Mouse (Mus musculus) cortical plate, adult 2 months (tissue): ENCODE measurements at regions not wholly inside any gene's neighbourhood (a gene's known extent, or its start where the extent isn't known, plus 50 kb on each side); places are given as distances from the start of the nearest gene placed in this dataset.
A peak's percentile ranks its signal among the peaks of the same experiment; 100 is the strongest.

Experiments
- H3K27ac ChIP-seq: fragments of 200-500 bp; 2 replicates; pipeline ENCODE4 v1.5.1; 2012; ENCODE audit warnings: low read length, control low read depth, inconsistent platforms; ENCODE audit not compliant: insufficient read depth
- H3K4me1 ChIP-seq: fragments of 200-500 bp; 2 replicates; pipeline ENCODE4 v1.6.1; 2011; ENCODE audit warnings: low read length; ENCODE audit not compliant: control insufficient read depth, insufficient read depth
- H3K4me3 ChIP-seq: fragments of 200-500 bp; 2 replicates; pipeline ENCODE4 v1.5.1; 2011; ENCODE audit warnings: mild to moderate bottlenecking, low read length, control low read depth; ENCODE audit not compliant: insufficient read depth
- CTCF ChIP-seq: fragments of 200-500 bp; IDR thresholded peaks from 2 replicates; pipeline ENCODE4 v1.5.1; 2011; ENCODE audit warnings: mild to moderate bottlenecking, control low read depth, low read length; ENCODE audit not compliant: insufficient read depth; ENCODE audit errors: extremely low read depth
- POLR2A ChIP-seq: fragments of 200-500 bp; IDR thresholded peaks from 2 replicates; pipeline ENCODE4 v1.6.1; 2011; ENCODE audit warnings: mild to moderate bottlenecking, low read length, control low read depth; ENCODE audit not compliant: insufficient read depth; ENCODE audit errors: extremely low read depth

GRCm38 (mm10) chr3:4744003-4744402, 1006.6 kb upstream of the Gm8797 start:
- Histone ChIP-seq H3K4me1 (no peaks in the 10 kb centered on the region), H3K4me3 (no peak overlapping the region), H3K27ac (no peak overlapping the region)
- no peak for TF ChIP-seq CTCF
- TF ChIP-seq POLR2A = no peak

- H3K4me3 ChIP-seq = no peak overlapping the region
- H3K27ac ChIP-seq = no peak overlapping the region
- no peaks in the 10 kb centered on the region for H3K4me1 ChIP-seq
- TF ChIP-seq POLR2A = no peak
- TF ChIP-seq CTCF = no peak
Measured at GRCm38 (mm10) chr3:4744611-4745010, 1006.0 kb upstream of the Gm8797 start.

- H3K4me1 ChIP-seq = no peaks in the 10 kb centered on the region
- H3K27ac ChIP-seq = no peak overlapping the region
- no peak overlapping the region for H3K4me3 ChIP-seq
- TF ChIP-seq CTCF = no peak
- TF ChIP-seq POLR2A = no peak
Measured at GRCm38 (mm10) chr3:4756099-4756498, 994.5 kb upstream of the Gm8797 start.

GRCm38 (mm10) chr3:4757113-4757512, 993.5 kb upstream of the Gm8797 start:
- no peak overlapping the region for H3K4me3 ChIP-seq
- H3K27ac ChIP-seq = no peak overlapping the region
- no peak for TF ChIP-seq POLR2A
- TF ChIP-seq CTCF = no peak
- H3K4me1 ChIP-seq = no peaks in the 10 kb centered on the region

- no peaks in the 10 kb centered on the region for H3K4me1 ChIP-seq
- no peak for TF ChIP-seq CTCF
- no peak for TF ChIP-seq POLR2A
- no peak overlapping the region for H3K27ac ChIP-seq
- no peak overlapping the region for H3K4me3 ChIP-seq
Measured at GRCm38 (mm10) chr3:4763076-4763475, 987.5 kb upstream of the Gm8797 start.

GRCm38 (mm10) chr3:4776632-4777031, 974.0 kb upstream of the Gm8797 start:
- H3K4me1 ChIP-seq = no peaks in the 10 kb centered on the region
- H3K4me3 ChIP-seq = no peak overlapping the region
- no peak overlapping the region for H3K27ac ChIP-seq
- TF ChIP-seq POLR2A = no peak
- TF ChIP-seq CTCF = no peak

- H3K4me1 ChIP-seq = no peaks in the 10 kb centered on the region
- H3K27ac ChIP-seq = no peak overlapping the region
- no peak for TF ChIP-seq CTCF
- TF ChIP-seq POLR2A = no peak
- no peak overlapping the region for H3K4me3 ChIP-seq
Measured at GRCm38 (mm10) chr3:4785160-4785559, 965.4 kb upstream of the Gm8797 start.

- Histone ChIP-seq H3K27ac (no peak overlapping the region), H3K4me3 (no peak overlapping the region), H3K4me1 (no peaks in the 10 kb centered on the region)
- TF ChIP-seq POLR2A = no peak
- TF ChIP-seq CTCF = no peak
Measured at GRCm38 (mm10) chr3:4793141-4793540, 957.5 kb upstream of the Gm8797 start.

- TF ChIP-seq POLR2A (no peak), CTCF (no peak)
- no peaks in the 10 kb centered on the region for H3K4me1 ChIP-seq
- peak overlapping the region; percentile 43; the same call in 1 of the 2 replicates for H3K4me3 ChIP-seq
- no peak overlapping the region for H3K27ac ChIP-seq
Measured at GRCm38 (mm10) chr3:4796041-4796908, 954.3 kb upstream of the Gm8797 start.

- TF ChIP-seq CTCF (no peak), POLR2A (no peak)
- H3K4me1 ChIP-seq = no peaks in the 10 kb centered on the region
- no peak overlapping the region for H3K27ac ChIP-seq
- peak overlapping the region; percentile 43 for H3K4me3 ChIP-seq
Measured at GRCm38 (mm10) chr3:4796909-4797566, 953.6 kb upstream of the Gm8797 start.
